Mouse (Mus musculus): ENCODE data around the gene Tspyl2. TPM values are rescaled to one million over a fixed set of nuclear protein-coding genes. Genes with fewer than 3 reads are reported as not detected.
"Not testable (repeated sequence)": the region's sequence is repeated elsewhere in the genome, so short reads cannot be mapped to it uniquely, and the experiment has no call there.

The Tspyl2 gene
- total RNA-seq, 2 experiments from 2014 or later: 17.2 to 19.9 TPM

DNA sequence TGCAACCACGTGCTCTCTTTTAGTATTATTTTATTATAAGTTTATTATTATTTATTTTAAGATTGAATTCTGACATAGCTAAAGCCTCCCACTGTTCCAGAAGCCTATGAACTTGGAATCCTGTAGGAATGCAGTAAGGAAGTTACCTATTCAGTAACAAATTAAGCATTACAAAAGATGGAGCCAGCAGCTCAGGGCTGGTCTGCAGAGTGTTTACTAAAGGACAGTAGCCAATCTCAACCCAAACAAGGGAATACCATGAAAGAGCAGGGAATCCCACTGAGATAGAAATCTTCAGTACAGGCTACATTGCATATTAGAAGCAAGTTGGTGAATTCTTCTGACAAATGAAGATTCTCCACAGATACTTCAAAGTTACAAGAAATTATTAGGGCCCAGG, 55.2 kb downstream of the Tspyl2 start:
- DNase-seq (ENCODE audit: low spot score in 2 of 2): not testable (repeated sequence)

Other genes starting within 250 kb of the Tspyl2 start
- gene Iqsec2, start 198.2 kb downstream of the Tspyl2 start, total RNA-seq (2021): 10 to 100 TPM; 18.0 to 18.9 TPM
- 10 to 100 TPM; 33.8 to 49.2 TPM for gene Kdm5c, start 109.4 kb downstream of the Tspyl2 start, total RNA-seq (2021)
- 1 to 10 TPM; 4.5 to 5.0 TPM for gene Kantr, start 14.9 kb downstream of the Tspyl2 start, total RNA-seq (2021)
- 1 to 10 TPM; 4.8 to 5.2 TPM for gene Gpr173, start 26.3 kb upstream of the Tspyl2 start, total RNA-seq (2021)
- gene Cldn34a, start 220.9 kb upstream of the Tspyl2 start, total RNA-seq (2021): not detected